12 mouse cellular contexts compared by ENCODE assay signal in genomic region chr17:45210984-45211383, GRCm38 (mm10).
DNase-seq lines count a peak whose midpoint lies in the region; ATAC-seq and TF ChIP-seq lines count a peak whose summit lies in the region.
"Had no signal": no experiment of that assay in that cellular context is flagged by ENCODE, and none has a peak within 500 bp of the region (broad histone marks: within the 10 kb centered on the region; RNA-seq: fewer than 3 reads in every experiment).

No protein-coding gene starts in this region.

- no peak for ATAC-seq in hindbrain, postnatal 0 days
- ATAC-seq in midbrain, embryonic 11.5 days (ENCODE audit: low FRiP score), result no peak
- ATAC-seq: midbrain, embryonic 15.5 days had no signal

- no peak overlapping the region for H3K9ac ChIP-seq in hindbrain, postnatal 0 days (replicated peaks; ENCODE audit: low read length)
- H3K9ac ChIP-seq in midbrain, embryonic 11.5 days (ENCODE audit: low read length), result no peak overlapping the region
- H3K9ac ChIP-seq: embryonic facial prominence, embryonic 15.5 days; lung, embryonic 15.5 days; midbrain, embryonic 15.5 days had no signal

- 97% methylated on average over 2 of the region's 2 CpGs for WGBS in hindbrain, postnatal 0 days
- 92% methylated on average over 2 of the region's 2 CpGs for WGBS in hindbrain, embryonic 10.5 days
- WGBS in midbrain, embryonic 11.5 days, result 80% methylated on average over 2 of the region's 2 CpGs
- WGBS in midbrain, embryonic 10.5 days, result 86% methylated on average over 2 of the region's 2 CpGs

- no peaks in the 10 kb centered on the region for H3K9me3 ChIP-seq in hindbrain, postnatal 0 days (ENCODE audit: low read length)
- H3K9me3 ChIP-seq in hindbrain, embryonic 10.5 days, result no peaks in the 10 kb centered on the region; the same call in 1 of the 2 replicates
- no peaks in the 10 kb centered on the region for H3K9me3 ChIP-seq in midbrain, embryonic 11.5 days (ENCODE audit: control insufficient read depth, low read length)
- peaks cover 4% of the 10 kb centered on the region; the same call in 1 of the 2 replicates for H3K9me3 ChIP-seq in midbrain, embryonic 10.5 days (replicated peaks)
- H3K9me3 ChIP-seq: embryonic facial prominence, embryonic 15.5 days; lung, embryonic 15.5 days; midbrain, embryonic 15.5 days had no signal

- H3K4me2 ChIP-seq in hindbrain, postnatal 0 days (ENCODE audit: low read depth, low read length), result no peak overlapping the region
- no peak overlapping the region for H3K4me2 ChIP-seq in midbrain, embryonic 11.5 days
- H3K4me2 ChIP-seq: embryonic facial prominence, embryonic 15.5 days; lung, embryonic 15.5 days; midbrain, embryonic 15.5 days had no signal

- H3K36me3 ChIP-seq in hindbrain, postnatal 0 days (ENCODE audit: insufficient read depth, low read length), result no peaks in the 10 kb centered on the region
- no peaks in the 10 kb centered on the region for H3K36me3 ChIP-seq in hindbrain, embryonic 10.5 days
- no peaks in the 10 kb centered on the region for H3K36me3 ChIP-seq in midbrain, embryonic 11.5 days (ENCODE audit: control insufficient read depth, insufficient read depth, low read length)
- H3K36me3 ChIP-seq in midbrain, embryonic 10.5 days, result no peaks in the 10 kb centered on the region
- H3K36me3 ChIP-seq: embryonic facial prominence, embryonic 15.5 days; lung, embryonic 15.5 days; midbrain, embryonic 15.5 days had no signal

- no peaks in the 10 kb centered on the region for H3K4me1 ChIP-seq in hindbrain, postnatal 0 days (ENCODE audit: insufficient read depth, low read length)
- H3K4me1 ChIP-seq in hindbrain, embryonic 10.5 days (replicated peaks), result peaks cover 27% of the 10 kb centered on the region
- peaks cover 7% of the 10 kb centered on the region for H3K4me1 ChIP-seq in midbrain, embryonic 11.5 days (ENCODE audit: control insufficient read depth, insufficient read depth, low read length)
- peaks cover 26% of the 10 kb centered on the region for H3K4me1 ChIP-seq in midbrain, embryonic 10.5 days
- H3K4me1 ChIP-seq: midbrain, embryonic 15.5 days had no signal

- H3K4me3 ChIP-seq in hindbrain, postnatal 0 days (ENCODE audit: low read length), result no peak overlapping the region
- no peak overlapping the region for H3K4me3 ChIP-seq in hindbrain, embryonic 10.5 days
- H3K4me3 ChIP-seq in midbrain, embryonic 11.5 days (ENCODE audit: low read depth, low read length), result no peak overlapping the region
- H3K4me3 ChIP-seq in midbrain, embryonic 10.5 days, result no peak overlapping the region
- H3K4me3 ChIP-seq: embryonic facial prominence, embryonic 15.5 days; lung, embryonic 15.5 days; midbrain, embryonic 15.5 days had no signal

- no peak overlapping the region for H3K27ac ChIP-seq in hindbrain, postnatal 0 days
- H3K27ac ChIP-seq in hindbrain, embryonic 10.5 days, result no peak overlapping the region
- H3K27ac ChIP-seq in midbrain, embryonic 11.5 days (ENCODE audit: low read depth, low read length), result no peak overlapping the region
- H3K27ac ChIP-seq in midbrain, embryonic 10.5 days (replicated peaks), result no peak overlapping the region
- H3K27ac ChIP-seq: embryonic facial prominence, embryonic 15.5 days; lung, embryonic 15.5 days; midbrain, embryonic 15.5 days had no signal

- peak; percentile 46 for TF ChIP-seq CTCF in hindbrain, postnatal 0 days (IDR thresholded peaks at IDR 0.05; ENCODE audit: low read depth)

- no peak for DNase-seq in hindbrain, postnatal 0 days (ENCODE audit: low spot score)
- DNase-seq in hindbrain, embryonic 10.5 days (ENCODE audit: low spot score), result no peak
- DNase-seq in midbrain, embryonic 11.5 days (ENCODE audit: low spot score, missing footprints), result peak; percentile 79
- no peak for DNase-seq in midbrain, embryonic 10.5 days (ENCODE audit: low spot score)
- peak; percentile 49 for DNase-seq in ES-CJ7 (ENCODE audit: low read depth, low spot score)
- peak; percentile 29 for DNase-seq in thymus, postnatal 25 days
- DNase-seq in left cerebral cortex, adult 9 months (ENCODE audit: low spot score in 2 of 2), result no peak
- DNase-seq: cerebellum, adult 9-10 months; right cerebral cortex, postnatal 14 days had no signal

- no peaks in the 10 kb centered on the region for H3K27me3 ChIP-seq in hindbrain, postnatal 0 days (ENCODE audit: insufficient read depth, low read length)
- no peaks in the 10 kb centered on the region for H3K27me3 ChIP-seq in hindbrain, embryonic 10.5 days (ENCODE audit: insufficient read depth, poor library complexity, severe bottlenecking)
- H3K27me3 ChIP-seq in midbrain, embryonic 11.5 days (ENCODE audit: control insufficient read depth, insufficient read depth, low read length), result no peaks in the 10 kb centered on the region
- no peaks in the 10 kb centered on the region for H3K27me3 ChIP-seq in midbrain, embryonic 10.5 days (ENCODE audit: low read depth, poor library complexity, severe bottlenecking)
- H3K27me3 ChIP-seq: embryonic facial prominence, embryonic 15.5 days; lung, embryonic 15.5 days; midbrain, embryonic 15.5 days had no signal

Comparison
In these comparisons a context has a peak if more than half of its experiments do, and no peak if none do; other contexts are left out.
1. DNase-seq: peak in midbrain, embryonic 11.5 days (single experiment), ES-CJ7 (single experiment) and thymus, postnatal 25 days (single experiment); none in hindbrain, postnatal 0 days (single experiment), hindbrain, embryonic 10.5 days (single experiment), midbrain, embryonic 10.5 days (single experiment) and left cerebral cortex, adult 9 months (0 of 2).